In genomic region chr13:13474464-13474863, GRCm38 (mm10) we compare ENCODE assay signal across 2 mouse cellular contexts. TPM values are rescaled to one million over a fixed set of nuclear protein-coding genes. Genes with fewer than 3 reads are reported as not detected.
"Had no signal": no experiment of that assay in that cellular context is flagged by ENCODE, and none has a peak within 500 bp of the region (broad histone marks: within the 10 kb centered on the region; RNA-seq: fewer than 3 reads in every experiment).

No protein-coding gene starts in this region.

RNA-seq across cellular contexts. Expression of gene Nid1, which starts 37.1 kb away (rescaled TPM):
- total RNA-seq: megakaryocyte, adult 5-6 weeks; megakaryocyte-erythroid progenitor cell, adult 5-6 weeks had no signal
